Mouse (Mus musculus): ENCODE measurements around the gene Tmem41a. TPM values are rescaled to one million over a fixed set of nuclear protein-coding genes. Genes with fewer than 3 reads are reported as not detected.
"Not testable (repeated sequence)": the region's sequence is repeated elsewhere in the genome, so short reads cannot be mapped to it uniquely, and the experiment has no call there.

Gene Tmem41a
- 23.4 and 24.6 TPM in 2 replicates for polyA plus RNA-seq (2015; fragmentation: Nextera tagmentation; extraction: Ambion mirVana)

GRCm38 (mm10) chr16:21946761-21947715, at the start of gene Tmem41a:
TSS of gene Tmem41a (minus strand) at chr16:21947552.
- no peaks in the 10 kb centered on the region for H3K9me3 ChIP-seq (replicated peaks)
- no peaks in the 10 kb centered on the region for H3K36me3 ChIP-seq
- 2% methylated on average over 63 of the region's 63 CpGs for whole genome bisulfite sequencing
- H3K27me3 ChIP-seq = 0 out of 2 replicates have a peak, but pooled peaks cover 3% of the 10 kb centered on the region
- peak within 1 kb of the TSS; percentile 66 for H3K27ac ChIP-seq
- H3K9ac ChIP-seq = peak within 1 kb of the TSS; percentile 69
- H3K4me2 ChIP-seq = peak within 1 kb of the TSS; percentile 95
- peak within 1 kb of the TSS; percentile 86 for H3K4me3 ChIP-seq (replicated peaks)
- H3K4me1 ChIP-seq = peaks cover 14% of the 10 kb centered on the region
- peak; percentile 97 for ATAC-seq (replicated peaks; ENCODE audit: low FRiP score)

GRCm38 (mm10) chr16:21996402-21996801, 49.0 kb upstream of the Tmem41a start:
- Histone ChIP-seq H3K4me1 (peaks cover 6% of the 10 kb centered on the region), H3K27me3 (no peaks in the 10 kb centered on the region; the same call in 1 of the 2 replicates), H3K9ac (no peak overlapping the region), H3K36me3 (no peaks in the 10 kb centered on the region), H3K4me2 (no peak overlapping the region), H3K27ac (no peak overlapping the region), H3K9me3 (replicated peaks) (no peaks in the 10 kb centered on the region), H3K4me3 (replicated peaks) (no peak overlapping the region)
- ATAC-seq (replicated peaks; ENCODE audit: low FRiP score) = no peak
- WGBS = 32% methylated on average over 4 of the region's 4 CpGs

- no peak within 1 kb of the TSS for H3K27ac ChIP-seq
- no peaks in the 10 kb centered on the region; the same call in 1 of the 2 replicates for H3K27me3 ChIP-seq
- no peak for ATAC-seq (replicated peaks; ENCODE audit: low FRiP score)
- H3K36me3 ChIP-seq = no peaks in the 10 kb centered on the region
- peak within 1 kb of the TSS; percentile 58 for H3K4me2 ChIP-seq
- no peaks in the 10 kb centered on the region for H3K9me3 ChIP-seq (replicated peaks)
- H3K4me1 ChIP-seq = peaks cover 6% of the 10 kb centered on the region
- 0 out of 2 replicates have a peak within 1 kb of the TSS, but pooled peaks have one; percentile 14 for H3K9ac ChIP-seq
- 5% methylated on average over 16 of the region's 16 CpGs for WGBS
- peak within 1 kb of the TSS; percentile 27 for H3K4me3 ChIP-seq (replicated peaks)
Measured at GRCm38 (mm10) chr16:21995304-21995703, 48.0 kb upstream of the Tmem41a start, which contains the start of gene Liph. TSS of gene Liph (minus strand) at chr16:21995663.

GRCm38 (mm10) chr16:21991774-21992173, 44.4 kb upstream of the Tmem41a start:
- no peak overlapping the region for H3K4me3 ChIP-seq (replicated peaks)
- no peak overlapping the region for H3K9ac ChIP-seq
- H3K4me1 ChIP-seq = peaks cover 6% of the 10 kb centered on the region
- no peaks in the 10 kb centered on the region for H3K9me3 ChIP-seq (replicated peaks)
- WGBS = 86% methylated on average over 2 of the region's 2 CpGs
- ATAC-seq (replicated peaks; ENCODE audit: low FRiP score) = no peak
- no peaks in the 10 kb centered on the region; the same call in 1 of the 2 replicates for H3K27me3 ChIP-seq
- no peak overlapping the region for H3K4me2 ChIP-seq
- H3K36me3 ChIP-seq = no peaks in the 10 kb centered on the region
- H3K27ac ChIP-seq = no peak overlapping the region

GRCm38 (mm10) chr16:21990893-21991292, 43.5 kb upstream of the Tmem41a start:
- not testable (repeated sequence) for H3K27ac ChIP-seq; ATAC-seq (replicated peaks; ENCODE audit: low FRiP score); H3K4me2 ChIP-seq; H3K4me1 ChIP-seq; H3K36me3 ChIP-seq; H3K9ac ChIP-seq; H3K27me3 ChIP-seq; H3K4me3 ChIP-seq (replicated peaks); H3K9me3 ChIP-seq (replicated peaks)

GRCm38 (mm10) chr16:21987956-21988355, 40.6 kb upstream of the Tmem41a start:
- Histone ChIP-seq H3K4me2 (no peak overlapping the region), H3K27me3 (no peaks in the 10 kb centered on the region), H3K4me3 (replicated peaks) (no peak overlapping the region), H3K27ac (no peak overlapping the region), H3K9ac (no peak overlapping the region), H3K9me3 (replicated peaks) (no peaks in the 10 kb centered on the region), H3K36me3 (no peaks in the 10 kb centered on the region), H3K4me1 (no peaks in the 10 kb centered on the region)
- 56% methylated on average over 5 of the region's 5 CpGs for WGBS
- ATAC-seq (replicated peaks; ENCODE audit: low FRiP score) = no peak

GRCm38 (mm10) chr16:21986191-21986590, 38.8 kb upstream of the Tmem41a start:
- no peaks in the 10 kb centered on the region for H3K27me3 ChIP-seq
- no peak overlapping the region for H3K4me3 ChIP-seq (replicated peaks)
- WGBS = 16% methylated on average over 3 of the region's 3 CpGs
- no peaks in the 10 kb centered on the region for H3K36me3 ChIP-seq
- no peaks in the 10 kb centered on the region for H3K4me1 ChIP-seq
- no peak overlapping the region for H3K27ac ChIP-seq
- no peaks in the 10 kb centered on the region for H3K9me3 ChIP-seq (replicated peaks)
- no peak overlapping the region for H3K9ac ChIP-seq
- no peak for ATAC-seq (replicated peaks; ENCODE audit: low FRiP score)
- H3K4me2 ChIP-seq = no peak overlapping the region

- H3K4me1 ChIP-seq = 0 out of 2 replicates have a peak, but pooled peaks cover 6% of the 10 kb centered on the region
- no peaks in the 10 kb centered on the region for H3K9me3 ChIP-seq (replicated peaks)
- H3K9ac ChIP-seq = no peak overlapping the region
- H3K4me2 ChIP-seq = no peak overlapping the region
- no peak overlapping the region for H3K4me3 ChIP-seq (replicated peaks)
- no peaks in the 10 kb centered on the region for H3K27me3 ChIP-seq
- no peak overlapping the region for H3K27ac ChIP-seq
- H3K36me3 ChIP-seq = no peaks in the 10 kb centered on the region
- no peak for ATAC-seq (replicated peaks; ENCODE audit: low FRiP score)
- 82% methylated on average over 12 of the region's 12 CpGs for WGBS
Measured at GRCm38 (mm10) chr16:21984091-21984490, 36.7 kb upstream of the Tmem41a start.

- Histone ChIP-seq H3K27ac (no peak overlapping the region), H3K9ac (no peak overlapping the region), H3K9me3 (replicated peaks) (no peaks in the 10 kb centered on the region), H3K27me3 (no peaks in the 10 kb centered on the region), H3K4me2 (no peak overlapping the region), H3K4me3 (replicated peaks) (no peak overlapping the region), H3K4me1 (0 out of 2 replicates have a peak, but pooled peaks cover 6% of the 10 kb centered on the region), H3K36me3 (no peaks in the 10 kb centered on the region)
- 91% methylated on average over 4 of the region's 4 CpGs for WGBS
- no peak for ATAC-seq (replicated peaks; ENCODE audit: low FRiP score)
Measured at GRCm38 (mm10) chr16:21983581-21983980, 36.2 kb upstream of the Tmem41a start.

GRCm38 (mm10) chr16:21983146-21983545, 35.8 kb upstream of the Tmem41a start:
- no peak for ATAC-seq (replicated peaks; ENCODE audit: low FRiP score)
- Histone ChIP-seq H3K9me3 (replicated peaks) (no peaks in the 10 kb centered on the region), H3K27me3 (no peaks in the 10 kb centered on the region), H3K4me1 (0 out of 2 replicates have a peak, but pooled peaks cover 6% of the 10 kb centered on the region), H3K4me3 (replicated peaks) (no peak overlapping the region), H3K36me3 (no peaks in the 10 kb centered on the region), H3K4me2 (no peak overlapping the region), H3K9ac (no peak overlapping the region), H3K27ac (no peak overlapping the region)
- 94% methylated on average over 9 of the region's 9 CpGs for WGBS

- no peak overlapping the region for H3K27ac ChIP-seq
Measured at GRCm38 (mm10) chr16:21977347-21977746, 30.0 kb upstream of the Tmem41a start.

GRCm38 (mm10) chr16:21976203-21976602, 28.9 kb upstream of the Tmem41a start:
- H3K9ac ChIP-seq = 0 out of 2 replicates have a peak overlapping the region, but pooled peaks have one; percentile 11
- H3K27me3 ChIP-seq = peaks cover 21% of the 10 kb centered on the region
- H3K9me3 ChIP-seq (replicated peaks) = no peaks in the 10 kb centered on the region
- no peaks in the 10 kb centered on the region for H3K36me3 ChIP-seq
- H3K4me1 ChIP-seq = peaks cover 12% of the 10 kb centered on the region; the same call in 1 of the 2 replicates
- no peak for ATAC-seq (replicated peaks; ENCODE audit: low FRiP score)
- peak overlapping the region; percentile 50 for H3K4me2 ChIP-seq
- peak overlapping the region; percentile 10; the same call in 1 of the 2 replicates for H3K4me3 ChIP-seq (replicated peaks)
- WGBS = 3% methylated on average over 16 of the region's 16 CpGs
- no peak overlapping the region for H3K27ac ChIP-seq

More at GRCm38 (mm10) chr16:21977347-21977746, 30.0 kb upstream of the Tmem41a start:
- Histone ChIP-seq H3K9ac (no peak overlapping the region), H3K4me1 (peaks cover 12% of the 10 kb centered on the region; the same call in 1 of the 2 replicates), H3K4me3 (replicated peaks) (no peak overlapping the region), H3K4me2 (no peak overlapping the region), H3K36me3 (no peaks in the 10 kb centered on the region), H3K9me3 (replicated peaks) (no peaks in the 10 kb centered on the region), H3K27me3 (peaks cover 21% of the 10 kb centered on the region)
- 84% methylated on average over 5 of the region's 5 CpGs for WGBS
- no peak for ATAC-seq (replicated peaks; ENCODE audit: low FRiP score)

All from kidney, embryonic 15.5 days (tissue).